Mouse (Mus musculus) A20 (cell line): Measurements from ENCODE around the gene Cks2.
"Not testable (repeated sequence)": the region's sequence is repeated elsewhere in the genome, so short reads cannot be mapped to it uniquely, and the experiment has no call there.

ENCODE experiments used
- DNase-seq: peaks from one replicate; pipeline ENCODE4 v3.0.0-alpha.2; 2011; ENCODE audit warnings: low read depth, low spot score

The Cks2 gene

GRCm38 (mm10) chr13:51644829-51645789, at the start of gene Cks2:
Cks2 (plus strand) TSS chr13:51645232.
- DNase-seq, result peak; percentile 100

- DNase-seq, result no peak
These were observed 49.6 kb upstream of the Cks2 start for GRCm38 (mm10) chr13:51595404-51595803.

- no peak for DNase-seq
These were observed 47.0 kb upstream of the Cks2 start for GRCm38 (mm10) chr13:51598063-51598462.

GRCm38 (mm10) chr13:51600169-51600568, 44.9 kb upstream of the Cks2 start:
- DNase-seq, result peak; percentile 44

- DNase-seq, result no peak
These were observed 42.3 kb upstream of the Cks2 start for GRCm38 (mm10) chr13:51602764-51603163.

GRCm38 (mm10) chr13:51603221-51603893, 41.7 kb upstream of the Cks2 start:
- no peak for DNase-seq

- no peak for DNase-seq
These were observed 41.2 kb upstream of the Cks2 start for GRCm38 (mm10) chr13:51603894-51604244.

GRCm38 (mm10) chr13:51609231-51609630, 35.8 kb upstream of the Cks2 start:
- peak; percentile 30 for DNase-seq

- no peak for DNase-seq
These were observed 34.0 kb upstream of the Cks2 start for GRCm38 (mm10) chr13:51611060-51611459.

- no peak for DNase-seq
These were observed 33.5 kb upstream of the Cks2 start for GRCm38 (mm10) chr13:51611500-51611899.

- DNase-seq, result no peak
These were observed 29.2 kb upstream of the Cks2 start for GRCm38 (mm10) chr13:51615815-51616214.

GRCm38 (mm10) chr13:51616417-51617044, 28.5 kb upstream of the Cks2 start:
- DNase-seq, result no peak

GRCm38 (mm10) chr13:51617306-51617705, 27.7 kb upstream of the Cks2 start:
- DNase-seq, result no peak

GRCm38 (mm10) chr13:51617861-51618260, 27.2 kb upstream of the Cks2 start:
- peak; percentile 53 for DNase-seq

- DNase-seq, result no peak
These were observed 26.4 kb upstream of the Cks2 start for GRCm38 (mm10) chr13:51618602-51619001.

- no peak for DNase-seq
These were observed 22.4 kb upstream of the Cks2 start for GRCm38 (mm10) chr13:51622626-51623025.

- no peak for DNase-seq
These were observed 21.4 kb upstream of the Cks2 start for GRCm38 (mm10) chr13:51623678-51624077.

- no peak for DNase-seq
These were observed 16.7 kb upstream of the Cks2 start for GRCm38 (mm10) chr13:51628273-51628848.

- DNase-seq, result no peak
These were observed 13.6 kb upstream of the Cks2 start for GRCm38 (mm10) chr13:51631354-51631992.

- DNase-seq, result no peak
These were observed 12.3 kb upstream of the Cks2 start for GRCm38 (mm10) chr13:51632560-51633218.

GRCm38 (mm10) chr13:51635384-51635783, 9.6 kb upstream of the Cks2 start:
- not testable (repeated sequence) for DNase-seq
